Mouse (Mus musculus) heart, embryonic 12.5 days (tissue): ENCODE results near the gene Josd2. TPM values are rescaled to one million over a fixed set of nuclear protein-coding genes. Genes with fewer than 3 reads are reported as not detected.
A peak's percentile ranks its signal among the peaks of the same experiment; 100 is the strongest.

Experiments used
- ATAC-seq: fragments of 200-750 bp; cut with Nextera tagmentation; 2 replicates; pipeline ENCODE4 v1.8.0; 2017; ENCODE audit warnings: moderate TSS enrichment, moderate library complexity; ENCODE audit not compliant: insufficient number of reproducible peaks, low FRiP score
- H3K27ac ChIP-seq: fragments of 300-500 bp; sonication (generic); 2 replicates; pipeline ENCODE4 v1.5.1; 2016; ENCODE audit warnings: mild to moderate bottlenecking, moderate library complexity; ENCODE audit not compliant: poor library complexity, severe bottlenecking
- H3K27me3 ChIP-seq: fragments of 300-500 bp; sonication (generic); replicated peaks from 2 replicates; pipeline ENCODE4 v1.6.1; 2016; ENCODE audit warnings: mild to moderate bottlenecking, moderate library complexity
- H3K36me3 ChIP-seq: fragments of 300-500 bp; sonication (generic); 2 replicates; pipeline ENCODE4 v1.6.1; 2016; ENCODE audit warnings: mild to moderate bottlenecking, moderate library complexity
- H3K4me1 ChIP-seq: fragments of 300-500 bp; sonication (generic); replicated peaks from 2 replicates; pipeline ENCODE4 v1.6.1; 2016; ENCODE audit warnings: mild to moderate bottlenecking
- H3K4me2 ChIP-seq: fragments of 300-500 bp; sonication (generic); 2 replicates; pipeline ENCODE4 v1.6.1; 2016; ENCODE audit warnings: mild to moderate bottlenecking, moderate library complexity
- H3K4me3 ChIP-seq: fragments of 300-500 bp; sonication (generic); 2 replicates; pipeline ENCODE4 v1.5.1; 2016; ENCODE audit warnings: mild to moderate bottlenecking
- H3K9ac ChIP-seq: fragments of 300-500 bp; sonication (generic); 2 replicates; pipeline ENCODE4 v1.6.1; 2016; ENCODE audit warnings: mild to moderate bottlenecking, moderate library complexity
- H3K9me3 ChIP-seq: fragments of 300-500 bp; sonication (generic); replicated peaks from 2 replicates; pipeline ENCODE4 v1.6.1; 2016; ENCODE audit warnings: mild to moderate bottlenecking, moderate library complexity
- WGBS: fragments of 180-500 bp; shearing (Covaris S2); methylation state at CpG from one replicate; pipeline ENCODE4 v1.1.7; 2016; 5-methylcytosine and 5-hydroxymethylcytosine counted together
- polyA plus RNA-seq: library from polyadenylated mRNA; unstranded; fragments of >200 nt; fragmentation: Nextera tagmentation; extraction: Ambion mirVana; gene quantifications from 2 replicates; pipeline ENCODE4 v1.2.1, GENCODE M21; 2016

Gene Josd2
- polyA plus RNA-seq, 1 experiment from 2014 or later = 141 TPM

- ATAC-seq = no peak
- Histone ChIP-seq H3K27ac (no peak overlapping the region; the same call in 1 of the 2 replicates), H3K4me1 (peaks cover 49% of the 10 kb centered on the region), H3K9me3 (no peaks in the 10 kb centered on the region), H3K9ac (peak overlapping the region; percentile 39; the same call in 1 of the 2 replicates), H3K36me3 (0 out of 2 replicates have a peak, but pooled peaks cover 9% of the 10 kb centered on the region), H3K27me3 (peaks cover 51% of the 10 kb centered on the region), H3K4me3 (no peak overlapping the region), H3K4me2 (no peak overlapping the region)
- WGBS = 39% methylated on average over 12 of the region's 12 CpGs
Observed at GRCm38 (mm10) chr7:44446070-44446855, 21.5 kb upstream of the Josd2 start.

DNA sequence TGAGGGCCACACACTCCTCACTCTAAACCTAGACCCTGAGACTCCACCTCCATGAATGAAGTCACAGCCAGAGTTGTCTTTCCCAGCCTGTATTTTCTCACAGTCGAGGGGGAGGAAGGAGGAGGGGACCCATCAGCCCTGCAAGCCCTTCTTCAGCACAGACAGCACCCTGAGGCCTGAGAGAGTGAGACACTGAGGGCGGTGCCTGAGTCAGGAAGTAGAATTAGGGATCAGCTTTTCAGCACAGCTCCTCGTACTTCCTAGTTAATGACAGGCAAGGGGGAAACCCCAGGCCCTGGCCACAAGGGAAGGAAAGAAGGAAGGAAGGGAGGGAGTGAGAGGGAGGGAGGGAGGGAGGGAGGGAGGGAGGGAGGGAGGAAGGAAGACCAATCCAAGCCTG, 14.5 kb upstream of the Josd2 start:
- peak; percentile 26; the same call in 1 of the 2 replicates for ATAC-seq
- H3K4me3 ChIP-seq = no peak overlapping the region
- peak overlapping the region; percentile 1; the same call in 1 of the 2 replicates for H3K9ac ChIP-seq
- no peaks in the 10 kb centered on the region; the same call in 1 of the 2 replicates for H3K27me3 ChIP-seq
- no peak overlapping the region for H3K4me2 ChIP-seq
- peak overlapping the region; percentile 48; the same call in 1 of the 2 replicates for H3K27ac ChIP-seq
- WGBS = 7% methylated on average over 3 of the region's 3 CpGs
- no peaks in the 10 kb centered on the region for H3K9me3 ChIP-seq
- peaks cover 6% of the 10 kb centered on the region; the same call in 1 of the 2 replicates for H3K36me3 ChIP-seq
- peaks cover 10% of the 10 kb centered on the region for H3K4me1 ChIP-seq

GRCm38 (mm10) chr7:44456302-44456701, 11.5 kb upstream of the Josd2 start:
- Histone ChIP-seq H3K4me1 (peaks cover 10% of the 10 kb centered on the region), H3K4me3 (no peak overlapping the region), H3K9me3 (no peaks in the 10 kb centered on the region), H3K36me3 (peaks cover 9% of the 10 kb centered on the region), H3K4me2 (no peak overlapping the region), H3K9ac (no peak overlapping the region), H3K27ac (no peak overlapping the region), H3K27me3 (peaks cover 22% of the 10 kb centered on the region)
- 87% methylated on average over 1 of the region's 1 CpGs for WGBS
- ATAC-seq = no peak

- no peak overlapping the region for H3K27ac ChIP-seq
- peaks cover 22% of the 10 kb centered on the region for H3K4me1 ChIP-seq
- WGBS = 69% methylated on average over 6 of the region's 6 CpGs
- H3K9ac ChIP-seq = no peak overlapping the region
- H3K4me2 ChIP-seq = no peak overlapping the region
- H3K36me3 ChIP-seq = peaks cover 17% of the 10 kb centered on the region
- H3K4me3 ChIP-seq = no peak overlapping the region
- peaks cover 54% of the 10 kb centered on the region for H3K27me3 ChIP-seq
- H3K9me3 ChIP-seq = no peaks in the 10 kb centered on the region
- no peak for ATAC-seq
Observed at GRCm38 (mm10) chr7:44460067-44460466, 7.7 kb upstream of the Josd2 start.

DNA sequence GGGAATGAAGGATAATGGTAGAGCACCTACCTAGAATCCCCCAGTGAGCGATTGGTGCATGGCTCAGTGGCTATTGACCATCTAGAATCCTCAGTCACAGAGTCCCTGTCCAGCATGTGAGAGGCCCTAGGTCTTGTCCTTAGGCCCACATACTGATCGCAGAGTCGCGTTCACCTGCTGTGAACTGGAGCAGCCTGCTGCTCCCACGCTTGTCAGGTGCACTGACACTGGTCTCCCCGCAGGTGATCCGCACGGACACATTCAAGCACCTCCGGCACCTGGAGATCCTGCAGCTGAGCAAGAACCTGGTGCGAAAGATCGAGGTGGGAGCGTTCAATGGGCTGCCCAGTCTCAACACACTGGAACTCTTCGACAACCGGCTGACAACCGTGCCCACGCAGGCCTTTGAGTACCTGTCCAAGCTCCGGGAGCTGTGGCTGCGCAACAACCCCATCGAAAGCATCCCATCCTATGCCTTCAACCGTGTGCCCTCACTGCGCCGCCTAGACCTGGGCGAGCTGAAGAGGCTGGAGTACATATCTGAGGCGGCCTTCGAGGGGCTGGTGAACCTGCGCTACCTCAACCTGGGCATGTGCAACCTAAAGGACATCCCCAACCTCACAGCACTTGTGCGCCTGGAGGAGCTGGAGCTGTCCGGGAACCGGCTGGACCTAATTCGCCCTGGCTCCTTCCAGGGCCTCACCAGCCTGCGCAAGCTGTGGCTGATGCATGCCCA, 6.8 kb upstream of the Josd2 start:
- no peak for ATAC-seq
- Histone ChIP-seq H3K27ac (no peak overlapping the region), H3K4me3 (no peak overlapping the region), H3K27me3 (peaks cover 54% of the 10 kb centered on the region), H3K9ac (no peak overlapping the region), H3K4me1 (peaks cover 27% of the 10 kb centered on the region), H3K4me2 (no peak overlapping the region), H3K36me3 (peaks cover 17% of the 10 kb centered on the region), H3K9me3 (no peaks in the 10 kb centered on the region)
- 73% methylated on average over 31 of the region's 31 CpGs for WGBS

DNA sequence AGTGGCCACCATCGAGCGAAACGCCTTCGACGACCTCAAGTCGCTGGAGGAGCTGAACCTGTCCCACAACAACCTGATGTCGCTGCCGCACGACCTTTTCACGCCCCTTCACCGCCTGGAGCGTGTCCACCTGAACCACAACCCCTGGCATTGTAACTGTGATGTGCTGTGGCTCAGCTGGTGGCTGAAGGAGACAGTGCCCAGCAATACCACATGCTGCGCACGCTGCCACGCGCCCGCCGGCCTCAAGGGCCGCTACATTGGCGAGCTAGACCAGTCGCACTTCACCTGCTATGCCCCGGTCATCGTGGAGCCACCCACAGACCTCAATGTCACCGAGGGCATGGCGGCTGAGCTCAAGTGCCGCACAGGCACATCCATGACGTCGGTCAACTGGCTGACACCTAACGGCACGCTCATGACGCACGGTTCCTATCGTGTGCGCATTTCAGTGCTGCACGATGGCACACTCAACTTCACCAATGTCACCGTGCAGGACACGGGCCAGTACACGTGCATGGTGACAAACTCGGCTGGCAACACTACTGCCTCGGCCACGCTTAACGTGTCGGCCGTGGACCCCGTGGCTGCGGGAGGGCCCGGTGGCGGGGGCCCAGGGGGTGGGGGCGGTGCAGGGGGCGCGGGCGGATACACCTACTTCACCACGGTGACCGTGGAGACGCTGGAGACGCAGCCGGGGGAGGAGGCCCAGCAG, 6.1 kb upstream of the Josd2 start:
- Histone ChIP-seq H3K9ac (no peak overlapping the region), H3K27ac (no peak overlapping the region), H3K4me1 (peaks cover 29% of the 10 kb centered on the region), H3K27me3 (peaks cover 54% of the 10 kb centered on the region), H3K4me2 (peak overlapping the region; percentile 61), H3K4me3 (0 out of 2 replicates have a peak overlapping the region, but pooled peaks have one; percentile 29), H3K9me3 (no peaks in the 10 kb centered on the region), H3K36me3 (peaks cover 17% of the 10 kb centered on the region)
- ATAC-seq = no peak
- whole genome bisulfite sequencing = 63% methylated on average over 53 of the region's 57 CpGs

- Histone ChIP-seq H3K4me2 (peak overlapping the region; percentile 61), H3K36me3 (peaks cover 17% of the 10 kb centered on the region), H3K9me3 (no peaks in the 10 kb centered on the region), H3K27ac (no peak overlapping the region), H3K4me1 (peaks cover 37% of the 10 kb centered on the region), H3K9ac (peak overlapping the region; percentile 40; the same call in 1 of the 2 replicates), H3K4me3 (peak overlapping the region; percentile 29), H3K27me3 (peaks cover 54% of the 10 kb centered on the region)
- ATAC-seq = no peak
- WGBS = 16% methylated on average over 76 of the region's 77 CpGs
Observed at GRCm38 (mm10) chr7:44462218-44463055, 5.3 kb upstream of the Josd2 start.

GRCm38 (mm10) chr7:44463056-44463425, 4.7 kb upstream of the Josd2 start:
- H3K27ac ChIP-seq = no peak overlapping the region
- ATAC-seq = no peak
- no peaks in the 10 kb centered on the region for H3K9me3 ChIP-seq
- H3K4me3 ChIP-seq = no peak overlapping the region
- no peak overlapping the region for H3K9ac ChIP-seq
- H3K4me1 ChIP-seq = peaks cover 37% of the 10 kb centered on the region
- H3K36me3 ChIP-seq = peaks cover 17% of the 10 kb centered on the region
- 39% methylated on average over 8 of the region's 8 CpGs for WGBS
- peaks cover 54% of the 10 kb centered on the region for H3K27me3 ChIP-seq
- H3K4me2 ChIP-seq = peak overlapping the region; percentile 61

- no peak overlapping the region for H3K27ac ChIP-seq
Observed at GRCm38 (mm10) chr7:44463556-44464225, 4.1 kb upstream of the Josd2 start.

GRCm38 (mm10) chr7:44464511-44464910, 3.3 kb upstream of the Josd2 start:
- 23% methylated on average over 4 of the region's 4 CpGs for WGBS
- peaks cover 49% of the 10 kb centered on the region for H3K27me3 ChIP-seq
- peaks cover 49% of the 10 kb centered on the region for H3K4me1 ChIP-seq
- no peaks in the 10 kb centered on the region for H3K9me3 ChIP-seq
- ATAC-seq = no peak
- no peak overlapping the region for H3K4me3 ChIP-seq
- peaks cover 15% of the 10 kb centered on the region for H3K36me3 ChIP-seq
- H3K27ac ChIP-seq = peak overlapping the region; percentile 38; the same call in 1 of the 2 replicates
- no peak overlapping the region; the same call in 1 of the 2 replicates for H3K9ac ChIP-seq
- no peak overlapping the region; the same call in 1 of the 2 replicates for H3K4me2 ChIP-seq

More at GRCm38 (mm10) chr7:44463556-44464225, 4.1 kb upstream of the Josd2 start:
- H3K4me3 ChIP-seq = no peak overlapping the region
- no peaks in the 10 kb centered on the region for H3K9me3 ChIP-seq
- peaks cover 13% of the 10 kb centered on the region for H3K36me3 ChIP-seq
- H3K4me2 ChIP-seq = no peak overlapping the region
- ATAC-seq = no peak
- H3K27me3 ChIP-seq = peaks cover 54% of the 10 kb centered on the region
- 87% methylated on average over 10 of the region's 10 CpGs for WGBS
- no peak overlapping the region for H3K9ac ChIP-seq
- peaks cover 41% of the 10 kb centered on the region for H3K4me1 ChIP-seq
